Mouse (Mus musculus) forebrain, postnatal 0 days (tissue): ENCODE results near the gene Cog5. TPM values are rescaled to one million over a fixed set of nuclear protein-coding genes. Genes with fewer than 3 reads are reported as not detected.

Experiments used
- ATAC-seq: fragments of 200-750 bp; cut with Nextera tagmentation; 2 replicates; pipeline ENCODE4 v1.8.0; 2017; ENCODE audit warnings: mild to moderate bottlenecking, moderate library complexity
- DNase-seq: peaks from one replicate; pipeline ENCODE4 v3.0.0-alpha.2; 2015
- H3K27ac ChIP-seq: fragments of 300-500 bp; sonication (generic); 2 replicates; pipeline ENCODE4 v1.5.1; 2014; ENCODE audit warnings: low read depth, mild to moderate bottlenecking, antibody characterized with exemption, low read length, moderate library complexity, mixed read lengths
- H3K27me3 ChIP-seq: fragments of 300-500 bp; sonication (generic); 2 replicates; pipeline ENCODE4 v1.6.1; 2014; ENCODE audit warnings: mild to moderate bottlenecking, low read length, mixed read lengths; ENCODE audit not compliant: insufficient read depth
- H3K36me3 ChIP-seq: fragments of 300-500 bp; sonication (generic); 2 replicates; pipeline ENCODE4 v1.6.1; 2014; ENCODE audit warnings: mild to moderate bottlenecking, moderate library complexity; ENCODE audit not compliant: insufficient read depth
- H3K4me1 ChIP-seq: fragments of 300-500 bp; sonication (generic); 2 replicates; pipeline ENCODE4 v1.6.1; 2014; ENCODE audit warnings: antibody characterized with exemption; ENCODE audit not compliant: insufficient read depth
- H3K4me2 ChIP-seq: fragments of 300-500 bp; sonication (generic); 2 replicates; pipeline ENCODE4 v1.6.1; 2014; ENCODE audit warnings: low read depth, mild to moderate bottlenecking, moderate library complexity
- H3K4me3 ChIP-seq: fragments of 300-500 bp; sonication (generic); 2 replicates; pipeline ENCODE4 v1.5.1; 2014; ENCODE audit warnings: low read depth, low read length, mixed read lengths
- H3K9ac ChIP-seq: fragments of 300-500 bp; sonication (generic); 2 replicates; pipeline ENCODE4 v1.6.1; 2014; ENCODE audit warnings: mild to moderate bottlenecking
- H3K9me3 ChIP-seq: fragments of 300-500 bp; sonication (generic); 2 replicates; pipeline ENCODE4 v1.6.1; 2016; ENCODE audit warnings: low read length
- CTCF ChIP-seq: sonication (generic); IDR thresholded peaks from 2 replicates; pipeline ENCODE4 v1.5.1; 2016; ENCODE audit warnings: antibody characterized with exemption, control low read depth, low read depth
- WGBS: fragments of 180-500 bp; shearing (Covaris S2); extraction: QIAGEN DNeasy Blood & Tissue Kit; methylation state at CpG from one replicate; pipeline ENCODE4 v1.1.7; 2014; 5-methylcytosine and 5-hydroxymethylcytosine counted together
- polyA plus RNA-seq: library from polyadenylated mRNA; unstranded; fragments of >200 nt; fragmentation: Nextera tagmentation; extraction: Ambion mirVana; gene quantifications from 2 replicates; pipeline ENCODE4 v1.2.1, GENCODE M21; 2015
- total RNA-seq: library from RNA; depleted of rRNA; stranded (reverse); fragments of >200 nt; gene quantifications from 2 replicates; pipeline ENCODE4 v1.2.3, GENCODE M21; 2014

The Cog5 gene
- total and polyA plus RNA-seq, 2 experiments from 2014 or later: 17.3 to 47.7 TPM

- Histone ChIP-seq H3K4me2 (no peak overlapping the region), H3K9me3 (no peaks in the 10 kb centered on the region), H3K9ac (no peak overlapping the region), H3K4me1 (no peaks in the 10 kb centered on the region), H3K27ac (no peak overlapping the region), H3K27me3 (no peaks in the 10 kb centered on the region), H3K4me3 (no peak overlapping the region), H3K36me3 (peaks cover 53% of the 10 kb centered on the region)
- WGBS: 42% methylated on average over 6 of the region's 6 CpGs
- DNase-seq (no peak), ATAC-seq (no peak)
- no peak for TF ChIP-seq CTCF
Measured at GRCm38 (mm10) chr12:31936657-31937300, 282.1 kb downstream of the Cog5 start.

- ATAC-seq (no peak), DNase-seq (no peak)
- no peak overlapping the region for H3K9ac ChIP-seq
- H3K27me3 ChIP-seq: no peaks in the 10 kb centered on the region
- WGBS: 93% methylated on average over 3 of the region's 3 CpGs
- H3K4me3 ChIP-seq: no peak overlapping the region
- H3K4me2 ChIP-seq: no peak overlapping the region
- no peak overlapping the region for H3K27ac ChIP-seq
- H3K4me1 ChIP-seq: no peaks in the 10 kb centered on the region
- H3K36me3 ChIP-seq: peaks cover 53% of the 10 kb centered on the region
- no peak for TF ChIP-seq CTCF
- no peaks in the 10 kb centered on the region for H3K9me3 ChIP-seq
Measured at GRCm38 (mm10) chr12:31937613-31938012, 282.9 kb downstream of the Cog5 start.

GRCm38 (mm10) chr12:31938391-31938997 is 283.8 kb downstream of the Cog5 start:
- peaks cover 50% of the 10 kb centered on the region for H3K36me3 ChIP-seq

GRCm38 (mm10) chr12:31939026-31939425 is 284.4 kb downstream of the Cog5 start:
- H3K4me3 ChIP-seq: no peak overlapping the region
- no peaks in the 10 kb centered on the region for H3K27me3 ChIP-seq
- peaks cover 50% of the 10 kb centered on the region for H3K36me3 ChIP-seq
- H3K9me3 ChIP-seq: no peaks in the 10 kb centered on the region
- H3K4me1 ChIP-seq: no peaks in the 10 kb centered on the region
- no peak for DNase-seq
- no peak overlapping the region for H3K9ac ChIP-seq
- no peak overlapping the region for H3K4me2 ChIP-seq
- no peak for ATAC-seq
- H3K27ac ChIP-seq: no peak overlapping the region
- TF ChIP-seq CTCF: no peak

More at GRCm38 (mm10) chr12:31938391-31938997, 283.8 kb downstream of the Cog5 start:
- Histone ChIP-seq H3K4me3 (no peak overlapping the region), H3K9me3 (no peaks in the 10 kb centered on the region), H3K9ac (no peak overlapping the region), H3K4me1 (no peaks in the 10 kb centered on the region), H3K27ac (no peak overlapping the region), H3K4me2 (no peak overlapping the region), H3K27me3 (no peaks in the 10 kb centered on the region)
- DNase-seq (no peak), ATAC-seq (no peak)
- WGBS: 91% methylated on average over 4 of the region's 4 CpGs
- no peak for TF ChIP-seq CTCF

- 92% methylated on average over 4 of the region's 4 CpGs for WGBS
- H3K9ac ChIP-seq: no peak overlapping the region
- no peak for ATAC-seq
Measured at GRCm38 (mm10) chr12:31943020-31943654, 288.5 kb downstream of the Cog5 start.

GRCm38 (mm10) chr12:31944405-31944804 is 289.7 kb downstream of the Cog5 start:
- DNase-seq (no peak), ATAC-seq (no peak)
- H3K9me3 ChIP-seq: no peaks in the 10 kb centered on the region
- H3K4me3 ChIP-seq: no peak overlapping the region
- H3K27ac ChIP-seq: no peak overlapping the region
- H3K4me1 ChIP-seq: no peaks in the 10 kb centered on the region
- peaks cover 18% of the 10 kb centered on the region for H3K36me3 ChIP-seq
- TF ChIP-seq CTCF: no peak
- WGBS: 94% methylated on average over 2 of the region's 2 CpGs
- H3K9ac ChIP-seq: no peak overlapping the region
- no peaks in the 10 kb centered on the region for H3K27me3 ChIP-seq
- no peak overlapping the region for H3K4me2 ChIP-seq

More at GRCm38 (mm10) chr12:31943020-31943654, 288.5 kb downstream of the Cog5 start:
- Histone ChIP-seq H3K4me2 (no peak overlapping the region), H3K27me3 (no peaks in the 10 kb centered on the region), H3K4me3 (no peak overlapping the region), H3K4me1 (no peaks in the 10 kb centered on the region), H3K9me3 (no peaks in the 10 kb centered on the region), H3K36me3 (peaks cover 30% of the 10 kb centered on the region), H3K27ac (no peak overlapping the region)
- no peak for DNase-seq
- no peak for TF ChIP-seq CTCF

GRCm38 (mm10) chr12:31947476-31947875 is 292.8 kb downstream of the Cog5 start:
- Histone ChIP-seq H3K4me3 (no peak overlapping the region), H3K9me3 (no peaks in the 10 kb centered on the region), H3K36me3 (0 out of 2 replicates have a peak, but pooled peaks cover 4% of the 10 kb centered on the region), H3K4me1 (no peaks in the 10 kb centered on the region), H3K9ac (no peak overlapping the region), H3K27ac (no peak overlapping the region), H3K27me3 (no peaks in the 10 kb centered on the region), H3K4me2 (no peak overlapping the region)
- TF ChIP-seq CTCF: peak; percentile 39; the same call in 1 of the 2 replicates
- ATAC-seq (no peak), DNase-seq (no peak)
- whole genome bisulfite sequencing: 96% methylated on average over 5 of the region's 5 CpGs
